Mouse (Mus musculus) CH12.LX (cell line): ENCODE measurements around the gene B4galt3. TPM values are rescaled to one million over a fixed set of nuclear protein-coding genes. Genes with fewer than 3 reads are reported as not detected.
A peak's percentile ranks its signal among the peaks of the same experiment; 100 is the strongest.

Source experiments
- DNase-seq: peaks from one replicate; pipeline ENCODE4 v3.0.0-alpha.2; 2013; ENCODE audit errors: extremely low read depth
- H3K27ac ChIP-seq: 2 replicates; pipeline ENCODE4 v1.5.1; 2012; ENCODE audit warnings: low read depth, mild to moderate bottlenecking, control low read depth, moderate library complexity; ENCODE audit not compliant: insufficient read depth
- H3K27me3 ChIP-seq: replicated peaks from 2 replicates; pipeline ENCODE3; 2012; ENCODE audit warnings: inconsistent platforms
- H3K36me3 ChIP-seq, 2 experiments: replicated peaks in 1 of 2; 2 replicates each; pipeline versions ENCODE3 to v1.6.1; 2012; ENCODE audit warnings: inconsistent platforms in 1 of 2, low read length in 1 of 2, mild to moderate bottlenecking in 1 of 2, mixed read lengths in 1 of 2, moderate library complexity in 1 of 2; ENCODE audit not compliant: control insufficient read depth in 1 of 2, insufficient read depth in 1 of 2
- H3K4me1 ChIP-seq, 2 experiments: 2 replicates each; pipeline ENCODE4 v1.6.1; 2012; ENCODE audit warnings: inconsistent platforms in 1 of 2, moderate library complexity in 1 of 2; ENCODE audit not compliant: insufficient read depth in 2 of 2, control insufficient read depth in 1 of 2
- H3K4me2 ChIP-seq: 2 replicates; pipeline ENCODE4 v1.6.1; 2012; ENCODE audit warnings: low read depth, mild to moderate bottlenecking, control low read depth; ENCODE audit not compliant: poor library complexity, insufficient read depth, severe bottlenecking
- H3K4me3 ChIP-seq, 3 experiments: fragments of 150-350 bp in 1 of 3; sonication (generic) in 1 of 3; replicated peaks in 1 of 3; 2 replicates each; pipeline versions ENCODE3 to v1.5.1; 2011 to 2012; ENCODE audit warnings: low read depth in 2 of 3, low read length in 2 of 3, mild to moderate bottlenecking in 2 of 3, moderate library complexity in 2 of 3, control low read depth in 1 of 3, improper control_type of control experiment in 1 of 3, inconsistent platforms in 1 of 3, mixed read lengths in 1 of 3; ENCODE audit not compliant: poor library complexity in 1 of 3
- H3K79me2 ChIP-seq: replicated peaks from 2 replicates; pipeline ENCODE4 v1.6.1; 2012; ENCODE audit warnings: mild to moderate bottlenecking, moderate library complexity; ENCODE audit not compliant: control insufficient read depth, poor library complexity, insufficient read depth, severe bottlenecking; ENCODE audit errors: extremely low read depth
- H3K9ac ChIP-seq: 2 replicates; pipeline ENCODE4 v1.6.1; 2012; ENCODE audit warnings: low read depth, mild to moderate bottlenecking, control low read depth, moderate library complexity; ENCODE audit not compliant: insufficient read depth
- H3K9me3 ChIP-seq: replicated peaks from 2 replicates; pipeline ENCODE3; 2012; ENCODE audit warnings: low read length, inconsistent platforms, mixed read lengths
- BHLHE40 ChIP-seq: IDR thresholded peaks from 2 replicates; pipeline ENCODE4 v1.6.1; 2011; ENCODE audit warnings: mild to moderate bottlenecking, low read depth, low read length, improper control_type of control experiment
- CTCF ChIP-seq, 2 experiments: IDR thresholded peaks in 1 of 2; conservative IDR thresholded peaks in 1 of 2; 2 replicates each; pipeline ENCODE4 v1.5.1; 2011 to 2012; ENCODE audit warnings: low read depth in 2 of 2, low read length in 2 of 2, improper control_type of control experiment in 1 of 2, inconsistent platforms in 1 of 2, mild to moderate bottlenecking in 1 of 2, moderate library complexity in 1 of 2
- GABPA ChIP-seq: IDR thresholded peaks from 2 replicates; pipeline ENCODE4 v1.6.1; 2012; ENCODE audit warnings: low read depth, low read length, improper control_type of control experiment, inconsistent platforms; ENCODE audit not compliant: insufficient replicate concordance
- HCFC1 ChIP-seq: IDR thresholded peaks from 2 replicates; pipeline ENCODE4 v1.6.1; 2012; ENCODE audit warnings: low read depth, mild to moderate bottlenecking, inconsistent platforms, low read length, improper control_type of control experiment
- JUN ChIP-seq: IDR thresholded peaks from 2 replicates; pipeline ENCODE4 v1.6.1; 2011; ENCODE audit warnings: low read depth, mild to moderate bottlenecking, low read length, improper control_type of control experiment, moderate library complexity; ENCODE audit not compliant: insufficient read depth
- MAX ChIP-seq: IDR thresholded peaks from 2 replicates; pipeline ENCODE4 v1.6.1; 2011; ENCODE audit warnings: low read length, improper control_type of control experiment
- MEF2A ChIP-seq: IDR thresholded peaks from 2 replicates; pipeline ENCODE4 v1.6.1; 2014; ENCODE audit warnings: low read depth, mild to moderate bottlenecking, inconsistent platforms, low read length, improper control_type of control experiment, borderline replicate concordance
- MXI1 ChIP-seq: IDR thresholded peaks from 2 replicates; pipeline ENCODE4 v1.6.1; 2011; ENCODE audit warnings: mild to moderate bottlenecking, low read depth, low read length, improper control_type of control experiment
- NRF1 ChIP-seq: IDR thresholded peaks from 2 replicates; pipeline ENCODE4 v1.6.1; 2014; ENCODE audit warnings: low read depth, mild to moderate bottlenecking, inconsistent platforms, low read length, improper control_type of control experiment, moderate library complexity
- POLR2AphosphoS2 ChIP-seq: IDR thresholded peaks from 2 replicates; pipeline ENCODE4 v1.6.1; 2011; ENCODE audit warnings: low read depth, low read length, improper control_type of control experiment
- TBP ChIP-seq: conservative IDR thresholded peaks from 2 replicates; pipeline ENCODE4 v1.6.1; 2011; ENCODE audit warnings: low read depth, low read length, improper control_type of control experiment
- USF1 ChIP-seq: IDR thresholded peaks from 2 replicates; pipeline ENCODE4 v1.6.1; 2014; ENCODE audit warnings: low read depth, mild to moderate bottlenecking, inconsistent platforms, low read length, improper control_type of control experiment
- USF2 ChIP-seq: conservative IDR thresholded peaks from 2 replicates; pipeline ENCODE4 v1.6.1; 2011; ENCODE audit warnings: low read depth, low read length, improper control_type of control experiment
- ZNF384 ChIP-seq: IDR thresholded peaks from 2 replicates; pipeline ENCODE4 v1.6.1; 2012; ENCODE audit warnings: low read depth, low read length, improper control_type of control experiment, inconsistent platforms
- dilution Hi-C: fragments of 300-500 bp; cut with MboI; formaldehyde crosslinking; loops from 2 replicates; pipeline ENCODE4 v1.14.3; 2020; ENCODE audit warnings: low sequenced_read_pairs; ENCODE audit not compliant: extremely low pct_unique_long_range_greater_than_20kb, extremely low pct_ligation_motif_present
- in situ Hi-C: fragments of 300-500 bp; cut with MboI; formaldehyde crosslinking; loops from 3 replicates; pipeline ENCODE4 v1.14.3; 2019; ENCODE audit warnings: low sequenced_read_pairs, low pct_ligation_motif_present, low pct_unique_long_range_greater_than_20kb, mixed read lengths
- polyA plus RNA-seq: library from polyadenylated mRNA; unstranded; fragments of >175 nt; gene quantifications from 2 replicates; pipeline ENCODE4 v1.2.1, GENCODE M21; 2012; ENCODE audit warnings: low read depth; ENCODE audit not compliant: insufficient read length
- total RNA-seq, 2 experiments: library from RNA; depleted of rRNA; stranded (reverse); fragments of 300-350 nt in 1 of 2; fragments of >200 nt in 1 of 2; gene quantifications; 2 replicates each; pipeline ENCODE4 v1.2.3; 2012 to 2014

The B4galt3 gene
- total and polyA plus RNA-seq, 3 experiments: 19.3 to 27.8 (median 23.1) TPM

GRCm38 (mm10) chr1:171265971-171266744 lies 4.0 kb upstream of the B4galt3 start:
- H3K9me3 ChIP-seq: no peaks in the 10 kb centered on the region
- no peak for DNase-seq
- no peak overlapping the region for H3K9ac ChIP-seq
- H3K4me1 ChIP-seq: peaks cover 0 to 11% of the 10 kb centered on the region in 2 experiments; a peak in 2 of 4 replicates
- H3K4me3 ChIP-seq: no peak overlapping the region
- no peaks in the 10 kb centered on the region for H3K79me2 ChIP-seq
- dilution Hi-C loops (no loop called here), in situ Hi-C loops (no loop called here)
- H3K36me3 ChIP-seq: no peaks in the 10 kb centered on the region
- H3K4me2 ChIP-seq: peak overlapping the region; percentile 35
- TF ChIP-seq BHLHE40 (no peak), POLR2AphosphoS2 (no peak), MXI1 (no peak), JUN (no peak), ZNF384 (no peak), GABPA (no peak), NRF1 (no peak), USF2 (no peak), TBP (no peak), MAX (no peak), HCFC1 (no peak), USF1 (no peak), CTCF (conservative IDR thresholded peaks at IDR 0.05 in 1 of 2, IDR thresholded peaks at IDR 0.05 in 1 of 2; ENCODE audit: low read depth in 2 of 2, low read length in 2 of 2) (no peak)
- peaks cover 15% of the 10 kb centered on the region for H3K27me3 ChIP-seq
- H3K27ac ChIP-seq: no peak overlapping the region

GRCm38 (mm10) chr1:171268341-171268740 lies 1.8 kb upstream of the B4galt3 start:
- H3K4me2 ChIP-seq: no peak overlapping the region
- dilution Hi-C loops: no loop called here
- no peak for DNase-seq
- in situ Hi-C loops: no loop called here
- no peak overlapping the region; the same call in 1 of the 2 replicates for H3K9ac ChIP-seq
- peaks cover 9 to 17% of the 10 kb centered on the region in 2 experiments for H3K36me3 ChIP-seq
- no peak overlapping the region for H3K27ac ChIP-seq
- peaks cover 2% of the 10 kb centered on the region for H3K27me3 ChIP-seq
- TF ChIP-seq MEF2A (no peak), ZNF384 (peak; percentile 31; the same call in 1 of the 2 replicates), HCFC1 (no peak)
- no peaks in the 10 kb centered on the region for H3K9me3 ChIP-seq
- H3K79me2 ChIP-seq: no peaks in the 10 kb centered on the region
- H3K4me1 ChIP-seq: peaks cover 0 to 26% of the 10 kb centered on the region in 2 experiments; a peak in 2 of 4 replicates
- H3K4me3 ChIP-seq: no peak overlapping the region
